Mouse (Mus musculus): ENCODE measurements around the gene Gm13272.
"Not testable (repeated sequence)": the region's sequence is repeated elsewhere in the genome, so short reads cannot be mapped to it uniquely, and the experiment has no call there.

Gene Gm13272

DNA sequence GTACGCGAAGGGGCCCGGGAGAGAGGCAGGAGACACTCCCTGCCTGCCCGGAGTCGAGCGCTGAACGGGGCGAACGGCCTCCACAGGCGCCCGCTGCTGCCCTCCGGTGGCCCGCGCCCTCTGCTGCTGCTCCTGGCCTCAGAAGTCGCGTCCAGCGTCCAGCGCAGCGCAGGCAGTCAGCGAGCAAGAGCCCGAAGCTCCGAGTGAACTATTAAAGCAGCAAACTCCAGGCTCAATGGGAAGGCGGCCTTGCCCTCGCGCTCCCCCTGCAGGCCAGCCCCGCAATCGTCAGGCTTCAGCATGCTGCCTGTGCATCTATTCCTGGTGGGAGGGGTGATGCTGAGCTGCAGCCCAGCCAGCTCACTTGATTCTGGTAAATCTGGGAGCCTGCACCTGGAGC lies 5.8 kb downstream of the Gm13272 start, which contains the start of gene Gm13276:
Gene Gm13276, plus strand, starts transcription at position 301 of the 400 bp plus-strand sequence.
- DNase-seq (ENCODE audit: low read depth), result not testable (repeated sequence)

DNA sequence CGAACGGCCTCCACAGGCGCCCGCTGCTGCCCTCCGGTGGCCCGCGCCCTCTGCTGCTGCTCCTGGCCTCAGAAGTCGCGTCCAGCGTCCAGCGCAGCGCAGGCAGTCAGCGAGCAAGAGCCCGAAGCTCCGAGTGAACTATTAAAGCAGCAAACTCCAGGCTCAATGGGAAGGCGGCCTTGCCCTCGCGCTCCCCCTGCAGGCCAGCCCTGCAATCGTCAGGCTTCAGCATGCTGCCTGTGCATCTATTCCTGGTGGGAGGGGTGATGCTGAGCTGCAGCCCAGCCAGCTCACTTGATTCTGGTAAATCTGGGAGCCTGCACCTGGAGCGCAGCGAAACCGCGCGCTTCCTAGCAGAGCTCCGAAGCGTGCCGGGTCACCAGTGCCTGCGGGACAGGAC lies 8.8 kb downstream of the Gm13272 start, which contains the start of gene Gm13277:
Gene Gm13277, plus strand, starts transcription at position 231 of the 400 bp plus-strand sequence.
- not testable (repeated sequence) for DNase-seq (ENCODE audit: low read depth)

GRCm38 (mm10) chr4:88791250-88791649 lies 11.6 kb downstream of the Gm13272 start, which contains the start of gene Gm13278:
Gene Gm13278 (plus strand): TSS chr4:88791550.
- not testable (repeated sequence) for DNase-seq (ENCODE audit: low read depth)

DNA sequence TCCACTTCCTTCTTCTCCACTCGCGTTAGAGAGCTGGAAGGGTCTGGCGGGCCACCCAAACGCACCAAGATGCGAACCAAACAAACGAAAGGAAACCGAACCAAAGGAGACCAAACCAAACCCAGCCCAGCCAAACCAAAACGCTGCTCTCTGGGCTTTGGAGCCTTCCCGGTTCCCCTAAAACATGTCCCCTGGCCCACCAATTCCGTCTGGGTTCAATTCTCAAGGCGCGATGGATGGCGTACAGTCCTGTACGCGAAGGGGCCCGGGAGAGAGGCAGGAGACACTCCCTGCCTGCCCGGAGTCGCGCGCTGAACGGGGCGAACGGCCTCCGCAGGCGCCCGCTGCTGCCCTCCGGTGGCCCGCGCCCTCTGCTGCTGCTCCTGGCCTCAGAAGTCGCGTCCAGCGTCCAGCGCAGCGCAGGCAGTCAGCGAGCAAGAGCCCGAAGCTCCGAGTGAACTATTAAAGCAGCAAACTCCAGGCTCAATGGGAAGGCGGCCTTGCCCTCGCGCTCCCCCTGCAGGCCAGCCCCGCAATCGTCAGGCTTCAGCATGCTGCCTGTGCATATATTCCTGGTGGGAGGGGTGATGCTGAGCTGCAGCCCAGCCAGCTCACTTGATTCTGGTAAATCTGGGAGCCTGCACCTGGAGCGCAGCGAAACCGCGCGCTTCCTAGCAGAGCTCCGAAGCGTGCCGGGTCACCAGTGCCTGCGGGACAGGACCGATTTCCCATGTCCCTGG lies 14.5 kb downstream of the Gm13272 start, which contains the start of gene Gm13275:
Gene Gm13275, plus strand, starts transcription at position 552 of the 740 bp plus-strand sequence.
- not testable (repeated sequence) for DNase-seq (ENCODE audit: low read depth)

- not testable (repeated sequence) for DNase-seq (ENCODE audit: low read depth)
These were observed 17.4 kb downstream of the Gm13272 start, which contains the start of gene Gm13279 for GRCm38 (mm10) chr4:88797097-88797496. Gene Gm13279 (plus strand): TSS chr4:88797397.

DNA sequence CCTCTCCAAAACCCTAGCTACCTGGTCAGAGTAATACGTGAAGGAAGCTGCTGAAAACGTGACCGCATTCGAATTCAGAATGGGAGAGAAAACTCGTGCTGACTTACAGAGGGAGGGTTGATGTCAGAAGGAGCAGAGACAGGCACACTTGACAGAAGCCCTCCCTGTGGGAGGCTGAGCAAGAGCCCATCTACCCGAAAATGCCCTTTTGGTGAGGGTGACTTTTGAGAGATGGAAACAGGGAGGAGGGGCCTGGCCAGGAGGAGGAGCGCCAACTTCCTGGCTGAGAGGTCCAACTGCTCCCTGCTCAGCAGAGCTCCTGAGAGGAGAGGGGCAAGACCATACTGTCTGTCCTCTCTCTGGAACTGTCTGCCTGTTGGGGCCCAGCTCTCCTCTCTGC lies 19.7 kb downstream of the Gm13272 start, which contains the start of gene Gm13285:
Gene Gm13285, plus strand, starts transcription at position 301 of the 400 bp plus-strand sequence.
- DNase-seq (ENCODE audit: low read depth), result not testable (repeated sequence)

DNA sequence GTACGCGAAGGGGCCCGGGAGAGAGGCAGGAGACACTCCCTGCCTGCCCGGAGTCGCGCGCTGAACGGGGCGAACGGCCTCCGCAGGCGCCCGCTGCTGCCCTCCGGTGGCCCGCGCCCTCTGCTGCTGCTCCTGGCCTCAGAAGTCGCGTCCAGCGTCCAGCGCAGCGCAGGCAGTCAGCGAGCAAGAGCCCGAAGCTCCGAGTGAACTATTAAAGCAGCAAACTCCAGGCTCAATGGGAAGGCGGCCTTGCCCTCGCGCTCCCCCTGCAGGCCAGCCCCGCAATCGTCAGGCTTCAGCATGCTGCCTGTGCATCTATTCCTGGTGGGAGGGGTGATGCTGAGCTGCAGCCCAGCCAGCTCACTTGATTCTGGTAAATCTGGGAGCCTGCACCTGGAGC lies 23.3 kb downstream of the Gm13272 start, which contains the start of gene Gm13287:
Gene Gm13287, plus strand, starts transcription at position 301 of the 400 bp plus-strand sequence.
- DNase-seq (ENCODE audit: low read depth), result not testable (repeated sequence)

- not testable (repeated sequence) for DNase-seq (ENCODE audit: low read depth)
These were observed 25.6 kb downstream of the Gm13272 start, which contains the start of gene Gm13288 for GRCm38 (mm10) chr4:88805231-88805630. Gene Gm13288 (plus strand): TSS chr4:88805531.

DNA sequence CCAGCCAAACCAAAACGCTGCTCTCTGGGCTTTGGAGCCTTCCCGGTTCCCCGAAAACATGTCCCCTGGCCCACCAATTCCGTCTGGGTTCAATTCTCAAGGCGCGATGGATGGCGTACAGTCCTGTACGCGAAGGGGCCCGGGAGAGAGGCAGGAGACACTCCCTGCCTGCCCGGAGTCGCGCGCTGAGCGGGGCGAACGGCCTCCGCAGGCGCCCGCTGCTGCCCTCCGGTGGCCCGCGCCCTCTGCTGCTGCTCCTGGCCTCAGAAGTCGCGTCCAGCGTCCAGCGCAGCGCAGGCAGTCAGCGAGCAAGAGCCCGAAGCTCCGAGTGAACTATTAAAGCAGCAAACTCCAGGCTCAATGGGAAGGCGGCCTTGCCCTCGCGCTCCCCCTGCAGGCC lies 26.1 kb downstream of the Gm13272 start:
- not testable (repeated sequence) for DNase-seq (ENCODE audit: low read depth)

GRCm38 (mm10) chr4:88815928-88816327 lies 36.3 kb downstream of the Gm13272 start, which contains the start of gene Ifna7:
Gene Ifna7 (plus strand): TSS chr4:88816228.
- DNase-seq (ENCODE audit: low read depth), result no peak

GRCm38 (mm10) chr4:88819659-88820058 lies 40.0 kb downstream of the Gm13272 start, which contains the start of gene Ifna11:
Gene Ifna11 (plus strand): TSS chr4:88819959.
- DNase-seq (ENCODE audit: low read depth), result no peak

DNA sequence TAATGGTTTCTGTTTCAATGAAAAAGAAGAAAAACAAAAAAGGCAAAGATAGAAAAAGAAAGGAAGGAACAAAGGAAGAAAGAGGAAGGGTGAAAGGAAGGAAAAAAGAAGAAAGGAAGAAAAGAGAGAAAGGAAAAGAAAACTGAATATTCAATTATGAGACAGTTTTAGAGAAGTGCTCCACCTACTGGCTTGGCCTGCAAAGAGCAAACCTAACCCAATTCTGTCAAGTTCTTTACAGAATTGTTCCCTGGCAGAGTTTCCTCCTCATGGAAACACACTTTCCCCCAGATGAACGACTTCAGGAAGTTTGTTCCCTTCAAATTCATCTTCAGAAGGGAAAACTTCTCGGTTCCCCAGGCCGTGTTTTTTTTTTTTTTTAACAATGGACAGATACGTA lies 43.3 kb downstream of the Gm13272 start:
- no peak for DNase-seq (ENCODE audit: low read depth)

GRCm38 (mm10) chr4:88827116-88827515 lies 47.5 kb downstream of the Gm13272 start, which contains the start of gene Ifna6:
Gene Ifna6 (plus strand): TSS chr4:88827416.
- not testable (repeated sequence) for DNase-seq (ENCODE audit: low read depth)
